Mouse (Mus musculus) midbrain, embryonic 10.5 days (tissue): Measurements from ENCODE around the gene Nbeal1. TPM values are rescaled to one million over a fixed set of nuclear protein-coding genes. Genes with fewer than 3 reads are reported as not detected.

Source experiments
- DNase-seq: peaks from one replicate; pipeline ENCODE4 v3.0.0-alpha.2; 2017; ENCODE audit warnings: low spot score
- H3K27ac ChIP-seq: fragments of 300-500 bp; sonication (generic); replicated peaks from 2 replicates; pipeline ENCODE4 v1.5.1; 2016; ENCODE audit warnings: mild to moderate bottlenecking
- H3K27me3 ChIP-seq: fragments of 300-500 bp; sonication (generic); 2 replicates; pipeline ENCODE4 v1.6.1; 2016; ENCODE audit warnings: low read depth, mild to moderate bottlenecking; ENCODE audit not compliant: poor library complexity, severe bottlenecking
- H3K36me3 ChIP-seq: fragments of 300-500 bp; sonication (generic); 2 replicates; pipeline ENCODE4 v1.6.1; 2016; ENCODE audit warnings: mild to moderate bottlenecking, moderate library complexity
- H3K4me1 ChIP-seq: fragments of 300-500 bp; sonication (generic); 2 replicates; pipeline ENCODE4 v1.6.1; 2016
- H3K4me3 ChIP-seq: fragments of 300-500 bp; sonication (generic); 2 replicates; pipeline ENCODE4 v1.5.1; 2016; ENCODE audit warnings: mild to moderate bottlenecking, moderate library complexity
- H3K9me3 ChIP-seq: fragments of 300-500 bp; sonication (generic); replicated peaks from 2 replicates; pipeline ENCODE4 v1.6.1; 2016; ENCODE audit warnings: mild to moderate bottlenecking
- whole genome bisulfite sequencing: fragments of 180-500 bp; shearing (Covaris S2); methylation state at CpG from one replicate; pipeline ENCODE4 v1.1.7; 2016; 5-methylcytosine and 5-hydroxymethylcytosine counted together
- polyA plus RNA-seq: library from polyadenylated mRNA; unstranded; fragments of >200 nt; fragmentation: Nextera tagmentation; extraction: Ambion mirVana; gene quantifications from 2 replicates; pipeline ENCODE4 v1.2.1, GENCODE M21; 2016

Nbeal1 gene
- polyA plus RNA-seq, 1 experiment from 2014 or later = 8.5 TPM

DNA sequence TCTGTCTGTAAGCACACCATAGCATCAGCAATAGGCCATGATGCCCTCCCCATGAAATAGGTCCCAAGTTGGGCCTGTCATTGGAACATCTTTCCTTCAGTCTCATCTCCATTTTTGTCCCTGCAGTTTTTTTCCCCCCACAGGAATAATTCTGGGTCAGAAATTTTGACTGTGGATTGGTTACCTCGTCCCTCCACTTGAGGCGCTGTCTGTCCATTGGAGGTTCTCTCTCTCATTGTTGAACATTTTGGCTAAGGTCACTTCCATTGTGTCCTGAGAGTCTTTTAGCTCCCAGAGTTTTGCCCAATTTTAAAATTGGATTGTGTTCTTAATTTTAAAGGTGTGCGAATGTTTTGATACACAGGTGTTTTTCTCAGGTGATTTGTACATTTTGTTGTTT is 16.4 kb downstream of the Nbeal1 start:
- H3K27ac ChIP-seq = no peak overlapping the region
- no peaks in the 10 kb centered on the region for H3K4me1 ChIP-seq
- 72% methylated on average over 3 of the region's 3 CpGs for WGBS
- peaks cover 40% of the 10 kb centered on the region for H3K36me3 ChIP-seq
- no peak overlapping the region for H3K4me3 ChIP-seq
- no peaks in the 10 kb centered on the region for H3K27me3 ChIP-seq
- no peaks in the 10 kb centered on the region for H3K9me3 ChIP-seq
- no peak for DNase-seq

- 79% methylated on average over 4 of the region's 4 CpGs for WGBS
- DNase-seq = no peak
- H3K9me3 ChIP-seq = no peaks in the 10 kb centered on the region
- no peaks in the 10 kb centered on the region for H3K4me1 ChIP-seq
- H3K27me3 ChIP-seq = no peaks in the 10 kb centered on the region
- peaks cover 62% of the 10 kb centered on the region for H3K36me3 ChIP-seq
- no peak overlapping the region for H3K27ac ChIP-seq
- H3K4me3 ChIP-seq = no peak overlapping the region
Measured at GRCm38 (mm10) chr1:60199006-60199405, 18.6 kb downstream of the Nbeal1 start.

DNA sequence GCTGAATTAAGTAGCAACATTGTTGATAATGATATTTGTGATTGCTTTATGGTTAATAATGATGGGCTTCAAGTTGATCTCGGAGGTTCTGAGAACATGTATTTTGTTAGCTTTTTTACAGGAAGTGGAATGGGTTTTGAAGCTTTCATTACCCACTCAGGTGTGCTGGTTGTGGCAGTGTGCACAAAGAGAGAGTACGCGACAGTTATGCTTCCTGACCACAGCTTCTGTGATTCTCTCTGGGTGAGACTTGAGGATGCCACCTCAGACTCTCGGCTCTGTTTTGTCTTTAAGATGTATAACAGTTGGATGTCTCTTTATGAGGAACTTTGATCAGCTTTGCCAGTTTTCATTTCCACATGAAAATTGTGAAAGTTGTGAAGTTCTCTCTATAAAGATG is 55.9 kb downstream of the Nbeal1 start:
- peaks cover 53% of the 10 kb centered on the region for H3K36me3 ChIP-seq
- no peaks in the 10 kb centered on the region for H3K27me3 ChIP-seq
- no peak overlapping the region for H3K4me3 ChIP-seq
- no peak for DNase-seq
- H3K4me1 ChIP-seq = no peaks in the 10 kb centered on the region
- no peak overlapping the region for H3K27ac ChIP-seq
- H3K9me3 ChIP-seq = no peaks in the 10 kb centered on the region
- 98% methylated on average over 4 of the region's 4 CpGs for WGBS

GRCm38 (mm10) chr1:60240430-60240829 is 60.0 kb downstream of the Nbeal1 start:
- no peaks in the 10 kb centered on the region for H3K4me1 ChIP-seq
- no peaks in the 10 kb centered on the region for H3K27me3 ChIP-seq
- no peak overlapping the region for H3K4me3 ChIP-seq
- no peak for DNase-seq
- H3K36me3 ChIP-seq = peaks cover 48% of the 10 kb centered on the region
- H3K9me3 ChIP-seq = no peaks in the 10 kb centered on the region
- no peak overlapping the region for H3K27ac ChIP-seq

- H3K4me3 ChIP-seq = no peak overlapping the region
- no peak overlapping the region for H3K27ac ChIP-seq
- WGBS = 89% methylated on average over 3 of the region's 3 CpGs
- H3K4me1 ChIP-seq = no peaks in the 10 kb centered on the region
- peaks cover 60% of the 10 kb centered on the region for H3K36me3 ChIP-seq
- no peaks in the 10 kb centered on the region for H3K9me3 ChIP-seq
- DNase-seq = no peak
- H3K27me3 ChIP-seq = no peaks in the 10 kb centered on the region
Measured at GRCm38 (mm10) chr1:60268113-60268512, 87.7 kb downstream of the Nbeal1 start.

DNA sequence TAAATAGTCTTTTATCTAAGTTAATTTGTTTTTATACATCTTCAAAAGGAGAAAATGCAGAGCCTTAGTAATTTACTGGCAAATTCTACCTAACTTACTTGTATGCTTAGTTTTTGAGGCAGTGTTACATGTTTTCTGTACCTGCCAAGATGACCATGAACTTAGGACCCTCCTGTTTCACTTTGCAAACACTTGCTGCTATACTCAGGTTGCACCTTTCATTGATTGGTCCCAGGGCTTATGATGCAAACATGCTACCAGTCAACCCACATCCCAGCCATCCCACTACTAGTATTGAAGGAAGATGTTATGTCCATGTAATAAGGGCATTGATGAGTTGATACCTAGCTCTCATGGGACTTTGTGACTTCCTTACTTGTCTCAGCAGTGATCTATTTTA is 88.9 kb downstream of the Nbeal1 start:
- peaks cover 49% of the 10 kb centered on the region for H3K36me3 ChIP-seq
- H3K4me3 ChIP-seq = no peak overlapping the region
- no peak overlapping the region for H3K27ac ChIP-seq
- DNase-seq = no peak
- no peaks in the 10 kb centered on the region for H3K4me1 ChIP-seq
- no peaks in the 10 kb centered on the region for H3K9me3 ChIP-seq
- H3K27me3 ChIP-seq = no peaks in the 10 kb centered on the region

DNA sequence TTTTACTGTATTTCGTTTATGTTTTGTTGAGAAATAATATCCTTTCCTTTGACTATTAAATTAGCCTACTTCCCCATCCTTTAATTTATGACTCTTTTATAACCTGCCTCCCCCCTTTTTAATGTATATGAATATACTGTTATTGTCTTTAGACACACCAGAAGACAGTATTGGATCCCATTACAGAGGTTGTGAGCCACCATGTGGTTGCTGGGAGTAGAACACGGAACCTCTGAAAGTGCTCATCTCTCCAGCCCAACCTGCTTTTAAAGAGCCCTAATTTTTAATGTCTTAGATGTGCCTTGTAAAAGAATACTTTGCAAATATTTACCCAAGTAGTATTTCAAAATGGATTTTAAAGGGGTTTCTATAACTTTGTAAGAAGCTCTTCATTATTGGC is 92.1 kb downstream of the Nbeal1 start:
- Histone ChIP-seq H3K36me3 (peaks cover 34% of the 10 kb centered on the region), H3K9me3 (no peaks in the 10 kb centered on the region), H3K27me3 (no peaks in the 10 kb centered on the region), H3K4me1 (no peaks in the 10 kb centered on the region), H3K4me3 (no peak overlapping the region), H3K27ac (no peak overlapping the region)
- 77% methylated on average over 2 of the region's 2 CpGs for WGBS
- no peak for DNase-seq

GRCm38 (mm10) chr1:60293921-60294320 is 113.5 kb downstream of the Nbeal1 start:
- Histone ChIP-seq H3K4me1 (no peaks in the 10 kb centered on the region), H3K4me3 (no peak overlapping the region), H3K9me3 (no peaks in the 10 kb centered on the region), H3K27ac (no peak overlapping the region), H3K36me3 (peaks cover 64% of the 10 kb centered on the region), H3K27me3 (no peaks in the 10 kb centered on the region)
- DNase-seq = no peak
- WGBS = 78% methylated on average over 1 of the region's 1 CpGs

- DNase-seq = peak; percentile 91
- H3K27me3 ChIP-seq = no peaks in the 10 kb centered on the region
- H3K4me1 ChIP-seq = peaks cover 22% of the 10 kb centered on the region
- peaks cover 13% of the 10 kb centered on the region for H3K36me3 ChIP-seq
- 2% methylated on average over 60 of the region's 60 CpGs for whole genome bisulfite sequencing
- peak within 1 kb of the TSS; percentile 67 for H3K4me3 ChIP-seq
- H3K9me3 ChIP-seq = peaks cover 6% of the 10 kb centered on the region; the same call in 1 of the 2 replicates
- H3K27ac ChIP-seq = peak within 1 kb of the TSS; percentile 91
Measured at GRCm38 (mm10) chr1:60342808-60343629, 162.6 kb downstream of the Nbeal1 start, which contains the start of gene Cyp20a1. TSS of gene Cyp20a1 (plus strand) at chr1:60343323.

DNA sequence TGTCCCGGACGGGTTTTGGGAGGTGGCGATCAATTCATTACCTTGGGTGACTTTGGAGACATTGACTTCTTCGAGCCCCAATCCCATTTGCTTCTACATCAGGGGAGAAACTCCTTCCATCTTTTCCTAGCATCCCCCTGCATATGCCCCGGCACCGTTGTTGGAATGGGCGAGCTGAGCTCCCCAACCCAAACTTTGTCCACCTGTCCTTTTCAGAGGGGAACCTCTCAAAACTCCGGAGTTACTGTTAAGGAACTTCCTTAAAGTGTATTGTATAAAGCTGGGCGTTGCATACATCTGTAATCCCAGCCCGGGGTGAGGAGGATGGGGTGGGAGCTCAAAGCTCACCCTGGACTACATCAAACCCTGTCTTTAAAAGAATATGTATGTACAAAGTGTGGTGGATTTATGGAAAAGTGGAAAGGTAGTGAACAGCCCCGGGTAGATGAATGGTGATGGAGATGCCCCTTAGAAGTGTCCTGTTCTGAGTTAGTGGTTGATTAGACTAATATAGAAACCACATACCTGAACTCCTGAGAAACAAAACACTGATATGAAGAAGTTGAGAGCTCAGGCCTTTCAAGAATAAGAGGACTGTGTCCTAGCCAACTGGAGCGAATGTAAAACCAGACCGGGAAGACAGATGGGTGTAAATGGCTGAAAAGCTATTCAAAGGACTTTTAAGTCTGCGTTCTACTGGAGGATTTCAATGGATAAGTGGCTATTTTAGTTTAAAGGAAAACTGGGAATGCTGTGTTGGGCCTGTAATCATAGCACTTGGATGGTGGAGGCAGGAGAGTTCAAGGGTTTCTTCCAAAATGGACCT is 163.4 kb downstream of the Nbeal1 start:
- Histone ChIP-seq H3K4me3 (peak overlapping the region; percentile 67), H3K9me3 (peaks cover 7% of the 10 kb centered on the region; the same call in 1 of the 2 replicates), H3K36me3 (peaks cover 9% of the 10 kb centered on the region), H3K4me1 (peaks cover 22% of the 10 kb centered on the region), H3K27me3 (no peaks in the 10 kb centered on the region), H3K27ac (peak overlapping the region; percentile 91)
- no peak for DNase-seq
- WGBS = 13% methylated on average over 14 of the region's 14 CpGs

DNA sequence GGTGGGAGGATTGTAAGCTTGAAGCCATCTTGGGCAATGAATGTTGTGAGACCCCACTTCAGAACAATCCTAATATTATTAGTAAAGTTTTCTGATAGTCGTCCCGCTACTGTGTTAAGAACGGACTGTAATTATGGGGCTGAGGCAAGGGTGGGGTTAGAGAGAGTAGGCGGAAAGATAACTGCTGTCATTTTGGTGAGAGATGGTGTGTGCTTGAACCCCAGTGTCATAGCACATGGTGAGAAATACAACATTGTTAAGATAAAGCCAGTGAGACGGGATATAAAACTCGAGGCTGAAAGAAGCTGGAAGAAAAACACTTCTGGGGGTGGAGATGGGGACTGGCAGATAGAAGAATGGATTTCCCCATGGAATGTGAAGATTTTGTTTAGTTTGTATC is 164.3 kb downstream of the Nbeal1 start:
- H3K36me3 ChIP-seq = peaks cover 8% of the 10 kb centered on the region
- peaks cover 14% of the 10 kb centered on the region for H3K9me3 ChIP-seq
- H3K27me3 ChIP-seq = no peaks in the 10 kb centered on the region
- peaks cover 22% of the 10 kb centered on the region for H3K4me1 ChIP-seq
- WGBS = 92% methylated on average over 6 of the region's 6 CpGs
- H3K27ac ChIP-seq = no peak overlapping the region
- DNase-seq = no peak
- no peak overlapping the region for H3K4me3 ChIP-seq

DNA sequence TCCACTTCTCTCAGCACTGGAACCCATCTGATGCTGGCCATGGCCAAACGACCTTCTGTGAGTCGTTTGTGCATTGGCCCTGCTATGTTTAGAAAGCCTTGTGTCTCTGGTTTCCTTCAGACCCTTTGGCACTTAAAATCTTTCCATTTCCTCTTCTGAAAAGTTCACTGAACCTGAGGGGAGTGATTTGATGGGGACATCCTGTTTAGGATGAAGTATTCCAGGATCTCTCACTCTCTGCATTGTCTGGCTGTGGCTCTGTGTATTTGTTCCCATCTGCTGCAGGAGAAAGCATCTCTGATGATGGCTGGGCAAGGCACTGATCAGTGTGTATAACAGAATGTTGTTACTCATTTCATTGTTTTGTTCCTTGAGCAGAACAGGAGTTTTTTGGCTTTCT is 165.3 kb downstream of the Nbeal1 start:
- Histone ChIP-seq H3K4me1 (peaks cover 22% of the 10 kb centered on the region), H3K27ac (no peak overlapping the region), H3K4me3 (no peak overlapping the region), H3K27me3 (no peaks in the 10 kb centered on the region), H3K36me3 (peaks cover 16% of the 10 kb centered on the region), H3K9me3 (peaks cover 20% of the 10 kb centered on the region)
- DNase-seq = no peak
- 85% methylated on average over 2 of the region's 2 CpGs for WGBS

GRCm38 (mm10) chr1:60352786-60353185 is 172.4 kb downstream of the Nbeal1 start:
- H3K4me3 ChIP-seq = no peak overlapping the region
- H3K9me3 ChIP-seq = peaks cover 16% of the 10 kb centered on the region
- no peak for DNase-seq
- H3K4me1 ChIP-seq = no peaks in the 10 kb centered on the region
- WGBS = 94% methylated on average over 5 of the region's 5 CpGs
- no peak overlapping the region for H3K27ac ChIP-seq
- H3K27me3 ChIP-seq = no peaks in the 10 kb centered on the region
- H3K36me3 ChIP-seq = peaks cover 51% of the 10 kb centered on the region
